Mouse (Mus musculus) bone marrow, adult 2 months (tissue): ENCODE data around the gene Lalba.

Experiments used
- CTCF ChIP-seq: fragments of 200-500 bp; IDR thresholded peaks from 2 replicates; pipeline ENCODE4 v1.5.1; 2011; ENCODE audit warnings: low read length, control low read depth; ENCODE audit not compliant: control insufficient read depth, insufficient read depth
- POLR2A ChIP-seq: fragments of 200-500 bp; IDR thresholded peaks from 2 replicates; pipeline ENCODE4 v1.6.1; 2011; ENCODE audit warnings: low read depth, mild to moderate bottlenecking, control low read depth, low read length, borderline replicate concordance; ENCODE audit not compliant: control insufficient read depth

GRCm38 (mm10) chr15:98512232-98512631 lies 29.7 kb upstream of the Lalba start:
- TF ChIP-seq CTCF (no peak), POLR2A (no peak)
